Mouse (Mus musculus): ENCODE data around the gene Dis3l.

DNA sequence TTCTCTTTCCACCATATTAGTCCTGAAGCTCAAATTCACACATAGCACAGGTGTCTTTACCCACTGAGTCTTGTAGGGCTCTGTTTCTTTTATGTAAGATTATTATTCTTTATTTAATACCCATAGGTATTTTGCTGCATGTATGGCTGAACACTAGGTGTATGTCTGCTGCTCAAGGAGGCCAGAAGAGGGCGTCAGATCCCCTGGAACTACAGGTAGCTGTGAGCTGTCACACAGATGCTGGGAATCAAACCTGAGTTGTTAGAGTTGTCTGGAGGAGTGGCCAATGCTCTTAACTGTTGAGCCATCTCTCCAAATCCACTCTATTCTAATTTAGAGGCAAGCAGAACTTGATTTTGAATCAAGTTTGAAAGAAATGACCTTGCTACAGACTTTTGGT lies 29.0 kb downstream of the Dis3l start:
- TF ChIP-seq CTCF (IDR thresholded peaks at IDR 0.05; ENCODE audit: low read depth, low read length) (peak; percentile 36; the same call in 1 of the 2 replicates), POLR2A (IDR thresholded peaks at IDR 0.05; ENCODE audit: extremely low read depth, insufficient read depth, low read length) (no peak)
